Mouse (Mus musculus): ENCODE results near the gene Zfp831. TPM values are rescaled to one million over a fixed set of nuclear protein-coding genes. Genes with fewer than 3 reads are reported as not detected.

Zfp831 gene
- polyA plus RNA-seq (2012; rRNA removed), result 0.02 and 0.07 TPM in 2 replicates

GRCm38 (mm10) chr2:174643448-174644144, at the start of gene Zfp831:
Gene Zfp831 (plus strand): TSS chr2:174643534.

Other genes starting within 250 kb of the Zfp831 start
- gene Nelfcd, start 227.7 kb upstream of the Zfp831 start, polyA plus RNA-seq (2012; rRNA removed), result 65.9 and 70.6 TPM in 2 replicates
- 282 and 344 TPM in 2 replicates for gene Ctsz, start 204.5 kb upstream of the Zfp831 start, polyA plus RNA-seq (2012; rRNA removed)
- gene Tubb1, start 192.8 kb upstream of the Zfp831 start, polyA plus RNA-seq (2012; rRNA removed), result 0.13 and 0.57 TPM in 2 replicates
- gene Atp5e, start 179.4 kb upstream of the Zfp831 start, polyA plus RNA-seq (2012; rRNA removed), result 192 and 350 TPM in 2 replicates
- 37.0 and 37.7 TPM in 2 replicates for gene Prelid3b, start 170.5 kb upstream of the Zfp831 start, polyA plus RNA-seq (2012; rRNA removed)
- 2.9 and 3.1 TPM in 2 replicates for gene Edn3, start 117.1 kb downstream of the Zfp831 start, polyA plus RNA-seq (2012; rRNA removed)

Measured in ovary, adult 2 months (tissue).